Mouse (Mus musculus) forebrain, embryonic 11.5 days (tissue): ENCODE measurements around the gene Arhgef15. TPM values are rescaled to one million over a fixed set of nuclear protein-coding genes. Genes with fewer than 3 reads are reported as not detected.
"Not testable (repeated sequence)": the region's sequence is repeated elsewhere in the genome, so short reads cannot be mapped to it uniquely, and the experiment has no call there.

Experiments used
- ATAC-seq: fragments of 200-750 bp; cut with Nextera tagmentation; replicated peaks from 2 replicates; pipeline ENCODE4 v1.8.0; 2017; ENCODE audit warnings: moderate TSS enrichment; ENCODE audit not compliant: low FRiP score
- DNase-seq: peaks from one replicate; pipeline ENCODE4 v3.0.0-alpha.2; 2017; ENCODE audit warnings: low spot score
- H3K27ac ChIP-seq: fragments of 300-500 bp; sonication (generic); 2 replicates; pipeline ENCODE4 v1.5.1; 2014; ENCODE audit warnings: low read depth, low read length
- H3K27me3 ChIP-seq: fragments of 300-500 bp; sonication (generic); 2 replicates; pipeline ENCODE4 v1.6.1; 2014; ENCODE audit warnings: mild to moderate bottlenecking, low read length, mixed read lengths; ENCODE audit not compliant: control insufficient read depth, insufficient read depth
- H3K36me3 ChIP-seq: fragments of 300-500 bp; sonication (generic); 2 replicates; pipeline ENCODE4 v1.6.1; 2014; ENCODE audit warnings: mild to moderate bottlenecking, low read length, moderate library complexity, mixed read lengths; ENCODE audit not compliant: control insufficient read depth, insufficient read depth
- H3K4me1 ChIP-seq: fragments of 300-500 bp; sonication (generic); replicated peaks from 2 replicates; pipeline ENCODE4 v1.6.1; 2014; ENCODE audit warnings: low read length, mixed read lengths; ENCODE audit not compliant: control insufficient read depth, insufficient read depth
- H3K4me2 ChIP-seq: fragments of 300-500 bp; sonication (generic); 2 replicates; pipeline ENCODE4 v1.6.1; 2014; ENCODE audit warnings: low read depth, mild to moderate bottlenecking, low read length, moderate library complexity, mixed read lengths; ENCODE audit not compliant: severe bottlenecking
- H3K4me3 ChIP-seq: fragments of 300-500 bp; sonication (generic); 2 replicates; pipeline ENCODE4 v1.5.1; 2014; ENCODE audit warnings: low read depth, low read length
- H3K9ac ChIP-seq: fragments of 300-500 bp; sonication (generic); 2 replicates; pipeline ENCODE4 v1.6.1; 2014; ENCODE audit warnings: low read length
- H3K9me3 ChIP-seq: fragments of 300-500 bp; sonication (generic); 2 replicates; pipeline ENCODE4 v1.6.1; 2016; ENCODE audit warnings: low read length, mixed read lengths; ENCODE audit not compliant: control insufficient read depth
- WGBS: fragments of 180-500 bp; shearing (Covaris S2); extraction: QIAGEN DNeasy Blood & Tissue Kit; methylation state at CpG from one replicate; pipeline ENCODE4 v1.1.7; 2014; 5-methylcytosine and 5-hydroxymethylcytosine counted together
- polyA plus RNA-seq: library from polyadenylated mRNA; unstranded; fragments of >200 nt; fragmentation: Nextera tagmentation; extraction: Ambion mirVana; gene quantifications from 2 replicates; pipeline ENCODE4 v1.2.1, GENCODE M21; 2014

Gene Arhgef15
- 5.2 and 6.1 TPM in 2 replicates for polyA plus RNA-seq

DNA sequence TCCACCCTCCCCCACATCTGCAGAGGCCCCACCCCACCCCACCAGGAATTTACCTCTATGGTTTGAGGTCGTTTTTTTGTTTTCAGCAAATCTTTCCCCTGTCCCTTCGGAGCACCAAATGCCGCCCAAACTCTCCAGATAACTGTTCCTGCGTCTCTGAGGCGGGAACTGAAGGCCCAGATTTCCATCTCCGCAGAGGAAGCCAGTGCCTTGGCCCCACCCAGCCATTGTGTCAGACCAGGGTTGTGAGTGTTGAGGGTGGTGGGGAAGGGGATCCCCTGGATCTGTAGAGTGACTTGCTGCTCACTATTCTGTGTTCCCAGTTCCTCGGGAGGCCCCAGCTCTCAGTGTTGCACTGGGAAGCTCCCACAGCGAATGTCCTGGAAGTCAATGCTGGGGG is at the start of gene Arhgef15:
Gene Arhgef15, minus strand, starts transcription at position 173 of the 400 bp plus-strand sequence.
- WGBS = 33% methylated on average over 8 of the region's 8 CpGs
- H3K4me3 ChIP-seq = no peak within 1 kb of the TSS
- H3K27me3 ChIP-seq = peaks cover 23% of the 10 kb centered on the region
- no peak within 1 kb of the TSS for H3K27ac ChIP-seq
- ATAC-seq (no peak), DNase-seq (no peak)
- peaks cover 5% of the 10 kb centered on the region; the same call in 1 of the 2 replicates for H3K4me1 ChIP-seq
- no peak within 1 kb of the TSS for H3K9ac ChIP-seq
- no peaks in the 10 kb centered on the region for H3K36me3 ChIP-seq
- no peak within 1 kb of the TSS for H3K4me2 ChIP-seq
- H3K9me3 ChIP-seq = no peaks in the 10 kb centered on the region

- not testable (repeated sequence) for ATAC-seq, H3K9me3 ChIP-seq, H3K4me3 ChIP-seq
Observed at GRCm38 (mm10) chr11:69006575-69006974, 49.3 kb upstream of the Arhgef15 start.

GRCm38 (mm10) chr11:69005193-69005592 is 47.9 kb upstream of the Arhgef15 start:
- WGBS = 91% methylated on average over 7 of the region's 7 CpGs
- ATAC-seq (no peak), DNase-seq (no peak)
- H3K9me3 ChIP-seq = no peaks in the 10 kb centered on the region
- no peak overlapping the region for H3K4me3 ChIP-seq
- H3K36me3 ChIP-seq = peaks cover 8% of the 10 kb centered on the region; the same call in 1 of the 2 replicates
- no peak overlapping the region for H3K9ac ChIP-seq
- H3K4me1 ChIP-seq = peaks cover 4% of the 10 kb centered on the region; the same call in 1 of the 2 replicates
- H3K4me2 ChIP-seq = no peak overlapping the region
- no peak overlapping the region for H3K27ac ChIP-seq
- no peaks in the 10 kb centered on the region for H3K27me3 ChIP-seq

More at GRCm38 (mm10) chr11:69006575-69006974, 49.3 kb upstream of the Arhgef15 start:
- not testable (repeated sequence) for H3K4me1 ChIP-seq, H3K27me3 ChIP-seq, H3K27ac ChIP-seq, DNase-seq, H3K4me2 ChIP-seq, H3K36me3 ChIP-seq, H3K9ac ChIP-seq

DNA sequence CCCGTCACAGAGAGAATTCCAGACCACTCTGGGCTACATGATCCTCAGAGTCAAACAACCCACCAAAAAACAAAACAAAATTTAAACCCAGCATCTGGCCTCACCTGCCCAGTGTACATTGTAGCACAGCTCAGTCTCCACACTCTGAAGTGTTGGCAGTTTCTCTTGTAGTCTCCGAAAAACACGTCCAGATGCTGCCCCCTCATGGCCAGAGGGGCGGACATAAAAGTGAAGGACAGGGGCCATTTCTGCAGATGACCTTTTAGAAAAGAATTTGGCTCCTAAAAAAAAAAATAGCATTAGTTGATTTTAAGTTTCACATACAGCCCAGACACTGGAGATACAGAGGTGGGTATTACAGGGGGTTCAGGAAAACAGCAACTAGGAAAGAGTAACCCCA is 46.3 kb upstream of the Arhgef15 start:
- Histone ChIP-seq H3K9me3 (no peaks in the 10 kb centered on the region), H3K27ac (no peak overlapping the region), H3K4me1 (peaks cover 4% of the 10 kb centered on the region; the same call in 1 of the 2 replicates), H3K36me3 (peaks cover 14% of the 10 kb centered on the region; the same call in 1 of the 2 replicates), H3K4me2 (no peak overlapping the region), H3K4me3 (no peak overlapping the region), H3K27me3 (no peaks in the 10 kb centered on the region), H3K9ac (no peak overlapping the region)
- DNase-seq (no peak), ATAC-seq (no peak)
- 64% methylated on average over 4 of the region's 4 CpGs for WGBS

DNA sequence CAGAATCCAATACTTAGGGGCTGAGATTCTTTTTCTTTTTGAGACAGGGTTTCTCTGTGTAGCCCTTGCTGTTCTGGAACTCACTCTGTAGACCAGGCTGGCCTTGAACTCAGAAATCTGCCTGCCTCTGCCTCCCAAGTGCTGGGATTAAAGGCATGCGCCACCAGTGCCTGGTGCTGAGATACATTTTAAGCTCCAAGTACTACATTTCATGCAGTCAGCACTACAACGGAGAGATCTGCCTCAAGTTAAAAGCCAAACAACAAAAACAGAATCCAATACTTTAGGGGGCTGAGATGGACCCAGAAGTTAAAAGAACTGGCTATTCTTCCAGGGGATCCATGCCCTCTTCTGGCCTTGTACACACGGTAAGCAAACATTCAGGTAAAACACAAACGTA is 45.5 kb upstream of the Arhgef15 start:
- 94% methylated on average over 4 of the region's 4 CpGs for WGBS
- H3K4me2 ChIP-seq, H3K4me1 ChIP-seq, H3K4me3 ChIP-seq, H3K27me3 ChIP-seq, H3K27ac ChIP-seq, DNase-seq, ATAC-seq, H3K9me3 ChIP-seq, H3K9ac ChIP-seq: not testable (repeated sequence)
- peaks cover 17% of the 10 kb centered on the region; the same call in 1 of the 2 replicates for H3K36me3 ChIP-seq

GRCm38 (mm10) chr11:68997080-68997479 is 39.8 kb upstream of the Arhgef15 start:
- H3K27me3 ChIP-seq = no peaks in the 10 kb centered on the region
- DNase-seq (no peak), ATAC-seq (no peak)
- H3K4me3 ChIP-seq = no peak overlapping the region
- peaks cover 34% of the 10 kb centered on the region for H3K36me3 ChIP-seq
- WGBS = 94% methylated on average over 4 of the region's 4 CpGs
- no peak overlapping the region for H3K9ac ChIP-seq
- no peaks in the 10 kb centered on the region for H3K4me1 ChIP-seq
- H3K27ac ChIP-seq = no peak overlapping the region
- no peaks in the 10 kb centered on the region for H3K9me3 ChIP-seq
- H3K4me2 ChIP-seq = no peak overlapping the region

GRCm38 (mm10) chr11:68994377-68994776 is 37.1 kb upstream of the Arhgef15 start:
- Histone ChIP-seq H3K4me3 (no peak overlapping the region), H3K9me3 (no peaks in the 10 kb centered on the region), H3K36me3 (peaks cover 31% of the 10 kb centered on the region), H3K4me1 (no peaks in the 10 kb centered on the region), H3K27ac (no peak overlapping the region), H3K9ac (no peak overlapping the region), H3K27me3 (no peaks in the 10 kb centered on the region), H3K4me2 (no peak overlapping the region)
- WGBS = 93% methylated on average over 3 of the region's 3 CpGs
- DNase-seq (no peak), ATAC-seq (no peak)

GRCm38 (mm10) chr11:68993122-68993521 is 35.8 kb upstream of the Arhgef15 start:
- no peak overlapping the region for H3K4me2 ChIP-seq
- no peaks in the 10 kb centered on the region for H3K4me1 ChIP-seq
- no peaks in the 10 kb centered on the region for H3K27me3 ChIP-seq
- H3K4me3 ChIP-seq = no peak overlapping the region
- 89% methylated on average over 7 of the region's 7 CpGs for WGBS
- H3K9me3 ChIP-seq = no peaks in the 10 kb centered on the region
- DNase-seq (no peak), ATAC-seq (no peak)
- no peak overlapping the region for H3K27ac ChIP-seq
- no peak overlapping the region for H3K9ac ChIP-seq
- H3K36me3 ChIP-seq = peaks cover 27% of the 10 kb centered on the region

DNA sequence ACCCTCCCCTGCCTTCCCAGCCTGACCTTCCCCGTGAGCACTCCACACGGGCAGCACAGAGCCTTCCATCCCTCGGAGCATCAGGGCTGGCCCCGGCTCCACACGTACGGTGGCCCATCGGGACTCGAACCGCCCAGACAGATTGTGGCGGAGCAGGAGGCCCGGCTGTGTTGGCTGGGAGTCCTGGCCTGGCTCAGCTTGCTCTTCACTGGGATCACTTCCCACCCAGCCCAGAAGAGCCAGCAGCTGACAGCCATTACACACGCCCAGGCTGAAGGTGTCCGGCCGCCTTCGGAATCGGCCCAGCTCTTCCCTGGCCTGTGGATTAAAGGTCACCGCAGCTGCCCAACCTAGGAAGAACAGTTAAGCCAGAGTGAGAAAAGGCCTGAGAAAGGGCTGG is 31.1 kb upstream of the Arhgef15 start:
- H3K27me3 ChIP-seq = no peaks in the 10 kb centered on the region
- no peak overlapping the region for H3K9ac ChIP-seq
- ATAC-seq (no peak), DNase-seq (no peak)
- H3K36me3 ChIP-seq = peaks cover 15% of the 10 kb centered on the region
- no peak overlapping the region for H3K27ac ChIP-seq
- H3K4me2 ChIP-seq = no peak overlapping the region
- H3K4me1 ChIP-seq = no peaks in the 10 kb centered on the region
- H3K9me3 ChIP-seq = no peaks in the 10 kb centered on the region
- no peak overlapping the region for H3K4me3 ChIP-seq
- WGBS = 95% methylated on average over 17 of the region's 17 CpGs
